In the genomic region with DNA sequence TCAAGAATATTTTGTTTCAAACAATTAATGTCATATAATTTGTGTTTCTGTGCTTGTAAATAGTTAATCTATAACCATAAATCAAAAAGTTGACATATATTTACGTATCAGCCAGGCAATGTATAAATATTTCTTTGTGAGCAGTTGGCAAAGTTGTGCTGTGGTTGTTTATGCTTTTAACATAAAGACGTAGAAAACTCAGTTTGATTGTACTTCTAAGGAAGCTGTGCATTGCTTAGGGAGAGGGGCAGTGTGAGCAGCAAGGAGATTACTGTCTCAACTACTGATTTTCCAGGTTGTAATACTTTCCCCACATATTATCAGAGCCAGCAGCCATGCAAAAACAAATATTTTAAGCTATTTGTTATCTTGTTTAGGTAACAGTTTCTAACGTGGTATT, we compare ENCODE assay signal across 26 mouse cellular contexts.
"Had no signal": no experiment of that assay in that cellular context is flagged by ENCODE, and none has a peak within 500 bp of the region (broad histone marks: within the 10 kb centered on the region; RNA-seq: fewer than 3 reads in every experiment).

No protein-coding gene starts in this region.

- DNase-seq: heart, adult 2 months; heart, postnatal 14 days; heart, postnatal 36 days; heart, postnatal 4 days; kidney, adult 11 months; kidney, adult 8-10 months; kidney, postnatal 10 days; layer of hippocampus, adult 9-11 months had no signal

- H3K9ac ChIP-seq: heart, embryonic 12.5 days; heart, embryonic 13.5 days; heart, embryonic 15.5 days; hindbrain, embryonic 12.5 days; hindbrain, embryonic 13.5 days; hindbrain, embryonic 14.5 days; hindbrain, embryonic 15.5 days; intestine, embryonic 15.5 days; kidney, embryonic 15.5 days had no signal

- ATAC-seq: hindbrain, embryonic 16.5 days; hindbrain, postnatal 0 days; inflammation-experienced regulatory T-cells, adult 6 months; intestine, embryonic 15.5 days; intestine, embryonic 16.5 days; intestine, postnatal 0 days had no signal

- H3K36me3 ChIP-seq: heart, embryonic 10.5 days; heart, embryonic 12.5 days; heart, embryonic 13.5 days; heart, embryonic 15.5 days; hindbrain, embryonic 10.5 days; hindbrain, embryonic 12.5 days; hindbrain, embryonic 13.5 days; hindbrain, embryonic 15.5 days; intestine, embryonic 15.5 days; kidney, embryonic 15.5 days had no signal

- H3K9me3 ChIP-seq: heart, embryonic 10.5 days; heart, embryonic 12.5 days; heart, embryonic 13.5 days; heart, embryonic 15.5 days; hindbrain, embryonic 10.5 days; hindbrain, embryonic 12.5 days; hindbrain, embryonic 13.5 days; hindbrain, embryonic 15.5 days; intestine, embryonic 15.5 days; kidney, embryonic 15.5 days had no signal

- H3K4me1 ChIP-seq: hindbrain, embryonic 10.5 days; hindbrain, embryonic 12.5 days; hindbrain, embryonic 13.5 days; hindbrain, embryonic 15.5 days had no signal

- H3K27me3 ChIP-seq: heart, embryonic 12.5 days; heart, embryonic 13.5 days; heart, embryonic 15.5 days; hindbrain, embryonic 12.5 days; hindbrain, embryonic 13.5 days; hindbrain, embryonic 15.5 days; intestine, embryonic 15.5 days; kidney, embryonic 15.5 days had no signal

- H3K4me2 ChIP-seq: heart, embryonic 11.5 days; heart, embryonic 12.5 days; heart, embryonic 13.5 days; heart, embryonic 15.5 days; hindbrain, embryonic 12.5 days; hindbrain, embryonic 13.5 days; hindbrain, embryonic 14.5 days; hindbrain, embryonic 15.5 days; intestine, embryonic 15.5 days; kidney, embryonic 15.5 days had no signal

- H3K4me3 ChIP-seq: heart, adult 2 months; heart, embryonic 10.5 days; heart, embryonic 12.5 days; heart, embryonic 13.5 days; heart, embryonic 15.5 days; hindbrain, embryonic 10.5 days; hindbrain, embryonic 12.5 days; hindbrain, embryonic 13.5 days; hindbrain, embryonic 15.5 days; intestine, embryonic 15.5 days; kidney, embryonic 15.5 days; layer of hippocampus, adult 2 months had no signal

- H3K27ac ChIP-seq: heart, adult 2 months; heart, embryonic 15.5 days; hindbrain, embryonic 10.5 days; hindbrain, embryonic 12.5 days; hindbrain, embryonic 13.5 days; hindbrain, embryonic 14.5 days; hindbrain, embryonic 15.5 days; hindbrain, postnatal 0 days; layer of hippocampus, adult 2 months had no signal
